Mouse (Mus musculus): ENCODE measurements around the gene Vps72. TPM values are rescaled to one million over a fixed set of nuclear protein-coding genes. Genes with fewer than 3 reads are reported as not detected.
"Not testable (repeated sequence)": the region's sequence is repeated elsewhere in the genome, so short reads cannot be mapped to it uniquely, and the experiment has no call there.

The Vps72 gene
- 10 to 100 TPM; 56.2 to 69.5 TPM for total RNA-seq (2021)
- long read RNA-seq, experiment 1, transcript Vps72-201 (6 exons, 1,456 nt), result major isoform, 55 of 65 reads
- long read RNA-seq, experiment 1, partial matches to known transcripts, result 4 of 65 reads
- long read RNA-seq, experiment 1, other reads (novel, unspliced or antisense), result 6 of 65 reads
- long read RNA-seq, experiment 2, transcript Vps72-201 (6 exons, 1,456 nt), result major isoform, 47 of 57 reads
- long read RNA-seq, experiment 2, partial matches to known transcripts, result 6 of 57 reads
- long read RNA-seq, experiment 2, other reads (novel, unspliced or antisense), result 4 of 57 reads

GRCm38 (mm10) chr3:95110911-95111726, at the start of gene Vps72:
Vps72 (plus strand) TSS chr3:95111022.
- peak; percentile 91 for DNase-seq

GRCm38 (mm10) chr3:95063741-95064140, 47.1 kb upstream of the Vps72 start:
- no peak for DNase-seq

GRCm38 (mm10) chr3:95065553-95065952, 45.3 kb upstream of the Vps72 start:
- DNase-seq, result no peak

GRCm38 (mm10) chr3:95066095-95066494, 44.7 kb upstream of the Vps72 start:
- DNase-seq, result no peak

- DNase-seq, result peak; percentile 45
These were observed 44.3 kb upstream of the Vps72 start for GRCm38 (mm10) chr3:95066570-95066969.

GRCm38 (mm10) chr3:95071606-95072005, 39.2 kb upstream of the Vps72 start:
- no peak for DNase-seq

GRCm38 (mm10) chr3:95088071-95088470, 22.8 kb upstream of the Vps72 start:
- no peak for DNase-seq

- DNase-seq, result no peak
These were observed 10.0 kb upstream of the Vps72 start for GRCm38 (mm10) chr3:95100854-95101253.

- DNase-seq, result no peak
These were observed 5.7 kb upstream of the Vps72 start for GRCm38 (mm10) chr3:95105121-95105520.

GRCm38 (mm10) chr3:95105586-95106337, 5.1 kb upstream of the Vps72 start:
- DNase-seq, result no peak

GRCm38 (mm10) chr3:95106338-95107117, 4.3 kb upstream of the Vps72 start, which contains the start of gene Pip5k1a:
Pip5k1a (minus strand) TSS chr3:95106930.
- DNase-seq, result peak; percentile 96

- DNase-seq, result not testable (repeated sequence)
These were observed 3.5 kb upstream of the Vps72 start for GRCm38 (mm10) chr3:95107308-95107707.

GRCm38 (mm10) chr3:95107898-95108297, 2.9 kb upstream of the Vps72 start:
- DNase-seq, result no peak

GRCm38 (mm10) chr3:95112760-95113159, 1.9 kb downstream of the Vps72 start:
- DNase-seq, result no peak

- no peak for DNase-seq
These were observed 6.9 kb downstream of the Vps72 start for GRCm38 (mm10) chr3:95117751-95118150.

- no peak for DNase-seq
These were observed 10.8 kb downstream of the Vps72 start for GRCm38 (mm10) chr3:95121580-95121979.

- DNase-seq, result no peak
These were observed 13.4 kb downstream of the Vps72 start, which contains the start of gene Tmod4 for GRCm38 (mm10) chr3:95124246-95124645. Tmod4 (plus strand) TSS chr3:95124476.

GRCm38 (mm10) chr3:95124972-95125371, 14.2 kb downstream of the Vps72 start:
- peak; percentile 82 for DNase-seq

- DNase-seq, result no peak
These were observed 18.4 kb downstream of the Vps72 start for GRCm38 (mm10) chr3:95129226-95129651.

GRCm38 (mm10) chr3:95130081-95130480, 19.3 kb downstream of the Vps72 start:
- DNase-seq, result no peak

GRCm38 (mm10) chr3:95132389-95132788, 21.6 kb downstream of the Vps72 start:
- not testable (repeated sequence) for DNase-seq

GRCm38 (mm10) chr3:95133176-95133575, 22.4 kb downstream of the Vps72 start:
- no peak for DNase-seq

Measured in adrenal gland, postnatal 10 days (tissue).